Mouse (Mus musculus): ENCODE data around the gene Tmem163.

Tmem163 gene

DNA sequence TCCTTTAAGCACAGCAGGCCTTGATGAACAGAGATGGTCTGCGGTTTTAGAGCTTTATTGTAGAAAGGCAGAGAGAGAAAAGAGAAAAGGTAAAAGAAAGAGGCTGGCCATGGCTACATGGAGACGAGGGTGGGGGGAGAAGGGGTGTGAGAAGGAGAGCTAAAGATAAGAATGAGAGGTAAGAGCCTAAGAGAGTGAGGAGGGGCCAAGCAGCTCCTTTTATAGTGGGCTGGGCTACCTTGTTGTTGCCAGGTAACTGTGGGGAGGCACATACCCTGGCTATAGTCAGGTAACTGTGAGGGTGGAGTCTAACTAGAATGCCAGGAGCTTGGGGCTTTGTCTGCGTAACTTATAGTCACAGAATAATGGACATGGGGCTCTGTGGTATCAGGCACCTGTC lies 110.7 kb downstream of the Tmem163 start:
- DNase-seq (ENCODE audit: low spot score in 2 of 2): no peak

GRCm38 (mm10) chr1:127556486-127556845 lies 122.9 kb downstream of the Tmem163 start:
- DNase-seq (ENCODE audit: low spot score in 2 of 2): no peak

- DNase-seq (ENCODE audit: low spot score in 2 of 2): no peak
Observed at GRCm38 (mm10) chr1:127555822-127556485, 123.4 kb downstream of the Tmem163 start.

GRCm38 (mm10) chr1:127548078-127548477 lies 131.3 kb downstream of the Tmem163 start:
- no peak for DNase-seq (ENCODE audit: low spot score in 2 of 2)

GRCm38 (mm10) chr1:127542756-127543155 lies 136.6 kb downstream of the Tmem163 start:
- no peak for DNase-seq (ENCODE audit: low spot score in 2 of 2)

GRCm38 (mm10) chr1:127541931-127542330 lies 137.4 kb downstream of the Tmem163 start:
- DNase-seq (ENCODE audit: low spot score in 2 of 2): no peak

DNA sequence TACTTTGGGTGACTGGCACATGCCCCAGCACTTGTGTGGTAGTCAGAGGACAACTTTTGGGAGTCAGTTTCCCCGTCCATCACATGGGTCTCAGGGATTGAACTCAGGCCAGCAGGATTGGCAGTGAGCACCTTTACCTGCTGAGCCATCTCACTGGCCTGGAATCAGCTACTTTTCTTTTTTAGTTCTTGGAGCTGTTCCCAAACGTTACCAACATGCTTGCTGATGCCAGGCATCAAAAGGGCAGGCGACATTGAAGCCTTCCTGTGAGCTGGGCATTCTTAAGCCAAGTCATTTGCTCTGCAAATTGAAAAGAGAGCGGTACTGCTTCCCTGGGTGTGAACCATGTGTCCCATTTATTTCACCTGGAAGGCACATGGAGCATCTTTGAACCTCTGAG lies 137.8 kb downstream of the Tmem163 start:
- no peak for DNase-seq (ENCODE audit: low spot score in 2 of 2)

DNA sequence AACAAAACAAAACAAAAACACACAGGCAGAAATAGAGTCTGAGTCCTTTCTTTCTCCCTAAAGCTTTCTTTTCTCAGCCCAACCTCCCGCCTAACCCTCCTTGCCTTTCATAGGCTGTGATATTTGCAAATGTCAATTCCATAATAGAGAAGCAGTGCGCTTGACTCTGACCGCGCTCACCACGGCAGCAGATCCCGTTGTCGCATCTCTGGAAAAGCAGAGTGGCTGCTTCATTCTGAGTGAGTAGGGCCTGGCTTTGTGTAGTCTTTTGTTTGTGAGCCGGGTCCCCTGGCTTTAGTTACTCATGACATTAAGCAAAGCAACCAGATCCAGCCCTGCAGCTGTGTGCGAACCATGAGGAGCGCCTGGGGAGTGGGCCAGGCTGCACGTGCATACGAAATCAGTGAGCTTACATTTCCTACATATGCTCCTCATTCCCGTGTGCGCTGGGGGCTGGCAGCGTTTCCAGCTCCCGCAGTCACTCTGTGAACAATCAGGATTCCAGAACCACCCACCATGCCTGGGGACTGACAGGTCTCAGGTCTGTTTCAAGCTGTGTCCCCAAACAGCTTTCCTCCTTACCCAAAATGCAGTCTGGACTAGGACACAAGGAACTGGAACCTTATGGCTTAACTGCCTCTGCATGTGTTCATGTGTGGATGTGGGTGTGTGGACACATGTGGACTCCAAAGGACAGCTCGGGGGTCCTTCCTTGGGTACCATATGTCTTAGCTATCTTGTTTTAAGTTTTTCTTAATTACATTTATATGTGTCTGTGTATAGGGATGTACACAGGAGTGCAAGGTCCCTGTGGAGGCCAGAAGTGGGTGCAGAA lies 141.9 kb downstream of the Tmem163 start:
- no peak for DNase-seq (ENCODE audit: low spot score in 2 of 2)

DNA sequence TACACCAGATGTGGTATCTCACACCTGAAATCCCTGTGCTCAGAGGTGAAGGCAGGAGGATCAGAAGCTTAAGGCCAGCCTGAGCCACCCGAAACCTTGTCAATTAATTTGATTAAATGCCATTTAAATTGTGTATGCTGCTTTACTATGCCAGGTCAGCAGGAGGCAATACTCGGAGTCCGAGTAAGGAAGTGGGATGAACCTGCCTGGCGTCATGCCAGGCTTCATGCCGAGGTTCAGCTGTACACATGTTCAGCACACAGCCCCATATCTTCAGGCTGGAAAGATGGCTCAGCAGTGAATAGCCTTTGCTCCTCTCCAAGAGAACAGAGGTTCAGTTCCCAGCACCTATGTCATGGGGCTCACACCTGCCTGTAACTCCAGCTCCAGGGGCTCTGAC lies 142.9 kb downstream of the Tmem163 start:
- DNase-seq (ENCODE audit: low spot score in 2 of 2): no peak

GRCm38 (mm10) chr1:127531723-127532122 lies 147.6 kb downstream of the Tmem163 start:
- no peak for DNase-seq (ENCODE audit: low spot score in 2 of 2)

GRCm38 (mm10) chr1:127530849-127531580 lies 148.3 kb downstream of the Tmem163 start:
- DNase-seq (ENCODE audit: low spot score in 2 of 2): no peak

GRCm38 (mm10) chr1:127523364-127523763 lies 156.0 kb downstream of the Tmem163 start:
- DNase-seq (ENCODE audit: low spot score in 2 of 2): no peak

GRCm38 (mm10) chr1:127514888-127515287 lies 164.5 kb downstream of the Tmem163 start:
- DNase-seq (ENCODE audit: low spot score in 2 of 2): no peak

- DNase-seq (ENCODE audit: low spot score in 2 of 2): no peak
Observed at GRCm38 (mm10) chr1:127514479-127514878, 164.9 kb downstream of the Tmem163 start.

- no peak for DNase-seq (ENCODE audit: low spot score in 2 of 2)
Observed at GRCm38 (mm10) chr1:127513664-127514063, 165.7 kb downstream of the Tmem163 start.

DNA sequence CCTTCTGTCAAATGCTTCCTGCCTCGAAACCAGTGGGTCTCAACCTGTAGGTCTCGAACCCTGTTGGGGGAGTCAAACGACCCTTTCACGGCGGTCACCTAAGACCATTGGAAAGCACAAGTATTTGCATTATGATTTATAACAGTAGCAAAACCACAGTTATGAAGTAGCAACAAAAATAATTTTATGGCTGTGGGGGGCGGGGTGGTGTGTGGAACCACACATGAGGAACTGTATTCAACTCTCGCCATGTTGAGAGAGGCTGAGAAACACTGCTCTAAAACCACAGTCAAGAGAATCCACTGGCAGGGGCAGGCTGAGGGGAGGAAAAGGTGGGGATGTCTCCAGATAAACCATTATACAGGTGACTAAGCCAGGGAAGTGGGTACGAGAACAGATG lies 166.2 kb downstream of the Tmem163 start:
- no peak for DNase-seq (ENCODE audit: low spot score in 2 of 2)

GRCm38 (mm10) chr1:127512709-127513108 lies 166.6 kb downstream of the Tmem163 start:
- DNase-seq (ENCODE audit: low spot score in 2 of 2): no peak

DNA sequence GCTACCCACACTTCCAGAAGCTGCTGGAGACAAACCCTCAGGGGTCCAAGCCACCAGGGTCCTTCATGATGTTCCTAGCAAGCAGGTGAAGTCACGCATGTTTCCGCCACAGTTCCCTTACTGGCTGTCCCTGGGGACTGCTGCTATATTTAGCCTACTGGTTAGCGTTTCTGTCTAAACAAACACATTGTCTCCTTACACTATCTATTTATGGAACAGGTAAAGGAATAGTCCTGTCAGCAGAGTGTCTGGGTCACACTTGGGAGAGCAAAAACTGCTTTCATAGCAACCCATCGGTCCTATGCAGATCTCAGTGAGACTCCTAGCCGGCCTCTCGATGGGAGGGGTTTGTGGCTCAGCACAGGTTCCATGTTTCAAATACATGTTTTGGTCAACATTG lies 168.0 kb downstream of the Tmem163 start:
- no peak for DNase-seq (ENCODE audit: low spot score in 2 of 2)

- DNase-seq (ENCODE audit: low spot score in 2 of 2): no peak
Observed at GRCm38 (mm10) chr1:127508921-127509320, 170.4 kb downstream of the Tmem163 start.

- no peak for DNase-seq (ENCODE audit: low spot score in 2 of 2)
Observed at GRCm38 (mm10) chr1:127508067-127508739, 171.1 kb downstream of the Tmem163 start.

DNA sequence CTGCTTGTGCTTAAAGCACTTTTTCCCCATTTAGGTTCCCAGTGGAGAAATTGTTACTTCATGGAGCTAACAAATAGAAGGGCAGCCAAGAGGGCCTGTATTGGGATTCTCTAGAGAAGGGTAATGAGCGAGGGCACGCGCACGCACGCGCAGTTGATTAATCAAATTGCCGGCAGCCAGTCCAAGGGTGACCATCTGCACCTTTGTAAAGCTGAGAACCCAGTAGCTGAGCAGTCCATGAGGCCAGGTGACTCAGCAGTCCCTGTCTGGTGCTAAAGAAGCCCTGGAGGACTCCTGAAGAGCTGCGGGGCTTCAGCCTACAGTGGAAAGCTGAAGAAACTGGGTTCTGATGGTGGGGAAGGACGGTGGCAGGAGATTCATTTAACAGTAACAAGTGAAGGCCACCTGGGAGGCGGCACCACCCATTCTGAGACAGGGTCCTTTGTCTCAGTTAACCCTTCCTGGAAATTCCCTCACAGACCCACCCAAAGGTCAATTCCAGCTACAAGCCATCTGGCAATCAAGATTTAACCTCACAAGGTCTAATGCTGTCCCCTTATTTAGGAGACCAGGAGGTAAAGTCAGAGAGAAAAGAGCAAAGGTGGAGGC lies 172.2 kb downstream of the Tmem163 start:
- no peak for DNase-seq (ENCODE audit: low spot score in 2 of 2)

- DNase-seq (ENCODE audit: low spot score in 2 of 2): no peak
Observed at GRCm38 (mm10) chr1:127500701-127501100, 178.6 kb downstream of the Tmem163 start.

All from urinary bladder, postnatal 4 days (tissue).